Mouse (Mus musculus) liver, adult 2 months (tissue): ENCODE results near the gene 1500009C09Rik. TPM values are rescaled to one million over a fixed set of nuclear protein-coding genes. Genes with fewer than 3 reads are reported as not detected.

Source experiments
- DNase-seq: peaks from one replicate; pipeline ENCODE4 v3.0.0-alpha.2; 2011; ENCODE audit warnings: low read depth, low spot score; ENCODE audit errors: extremely low read depth
- H3K27ac ChIP-seq: fragments of 200-500 bp; replicated peaks from 2 replicates; pipeline ENCODE4 v1.5.1; 2012; ENCODE audit warnings: low read depth, mild to moderate bottlenecking, control low read depth, inconsistent platforms, low read length; ENCODE audit not compliant: insufficient read depth
- H3K27me3 ChIP-seq: fragments of 200-500 bp; 2 replicates; pipeline ENCODE4 v1.6.1; 2012; ENCODE audit warnings: mild to moderate bottlenecking, moderate library complexity, low read length, inconsistent platforms; ENCODE audit not compliant: control insufficient read depth, insufficient read depth
- H3K36me3 ChIP-seq: fragments of 200-500 bp; 2 replicates; pipeline ENCODE4 v1.6.1; 2012; ENCODE audit warnings: low read length, inconsistent platforms; ENCODE audit not compliant: control insufficient read depth, insufficient read depth
- H3K4me1 ChIP-seq: fragments of 200-500 bp; 2 replicates; pipeline ENCODE4 v1.6.1; 2011; ENCODE audit warnings: low read length; ENCODE audit not compliant: control insufficient read depth, insufficient read depth
- H3K4me3 ChIP-seq: fragments of 200-500 bp; 2 replicates; pipeline ENCODE4 v1.5.1; 2011; ENCODE audit warnings: low read depth, mild to moderate bottlenecking, control low read depth, low read length, moderate library complexity; ENCODE audit not compliant: insufficient read depth
- H3K79me2 ChIP-seq: fragments of 200-500 bp; 2 replicates; pipeline ENCODE4 v1.6.1; 2012; ENCODE audit warnings: inconsistent platforms, mild to moderate bottlenecking, low read length, moderate library complexity; ENCODE audit not compliant: control insufficient read depth, insufficient read depth
- H3K9ac ChIP-seq: fragments of 200-500 bp; 2 replicates; pipeline ENCODE4 v1.6.1; 2012; ENCODE audit warnings: low read depth, mild to moderate bottlenecking, control low read depth, inconsistent platforms, low read length
- CTCF ChIP-seq: fragments of 200-500 bp; IDR thresholded peaks from 2 replicates; pipeline ENCODE4 v1.5.1; 2011; ENCODE audit warnings: low read depth, low read length, control low read depth
- POLR2A ChIP-seq: fragments of 200-500 bp; IDR thresholded peaks from 2 replicates; pipeline ENCODE4 v1.6.1; 2011; ENCODE audit warnings: low read length, control low read depth; ENCODE audit not compliant: insufficient read depth; ENCODE audit errors: extremely low read depth
- WGBS: fragments of 180-500 bp; shearing (Covaris S2); methylation state at CpG from one replicate; pipeline ENCODE4 v1.1.7; 2018; 5-methylcytosine and 5-hydroxymethylcytosine counted together
- polyA plus RNA-seq: library from polyadenylated mRNA; depleted of rRNA; stranded (reverse); fragments of >200 nt; gene quantifications from 2 replicates; pipeline ENCODE4 v1.2.3, GENCODE M21; 2012; rRNA removed
- total RNA-seq: library from RNA; depleted of rRNA; stranded (reverse); fragments of >200 nt; gene quantifications from 2 replicates; pipeline ENCODE4 v1.2.3, GENCODE M21; 2014; rRNA removed

Gene 1500009C09Rik
- total and polyA plus RNA-seq, 2 experiments, result 0.18 TPM; not detected in 1

DNA sequence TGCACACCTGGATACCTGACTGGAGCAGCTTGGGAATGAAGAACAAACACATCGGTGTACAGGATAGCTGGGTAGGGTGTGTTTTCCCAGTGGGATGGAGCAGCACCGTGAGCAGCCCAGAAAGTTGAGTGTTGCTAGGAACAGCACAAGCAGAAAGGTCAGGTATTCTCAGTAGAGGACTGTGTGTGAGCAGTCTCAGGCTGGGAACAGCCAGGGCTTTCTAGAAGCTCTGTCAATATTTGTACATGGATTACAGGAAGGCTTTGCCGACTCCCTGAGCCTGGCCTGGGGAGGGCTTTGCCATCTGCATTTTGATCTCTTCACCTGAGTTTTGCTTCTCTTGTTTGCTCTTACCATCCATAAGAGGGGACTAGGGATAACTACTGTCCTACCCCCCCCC lies 54.9 kb downstream of the 1500009C09Rik start:
- Histone ChIP-seq H3K27me3 (no peaks in the 10 kb centered on the region), H3K9ac (no peak overlapping the region), H3K4me3 (no peak overlapping the region), H3K27ac (no peak overlapping the region), H3K4me1 (no peaks in the 10 kb centered on the region), H3K36me3 (no peaks in the 10 kb centered on the region), H3K79me2 (no peaks in the 10 kb centered on the region)
- WGBS, result 21% methylated on average over 3 of the region's 3 CpGs
- TF ChIP-seq CTCF, result no peak
- no peak for TF ChIP-seq POLR2A
- no peak for DNase-seq

GRCm38 (mm10) chr15:82308416-82308815 lies 56.2 kb downstream of the 1500009C09Rik start:
- no peak for TF ChIP-seq CTCF
- TF ChIP-seq POLR2A, result no peak
- no peaks in the 10 kb centered on the region for H3K4me1 ChIP-seq
- no peak overlapping the region for H3K4me3 ChIP-seq
- DNase-seq, result no peak
- H3K36me3 ChIP-seq, result no peaks in the 10 kb centered on the region
- H3K79me2 ChIP-seq, result no peaks in the 10 kb centered on the region
- no peak overlapping the region for H3K27ac ChIP-seq
- H3K27me3 ChIP-seq, result no peaks in the 10 kb centered on the region
- H3K9ac ChIP-seq, result no peak overlapping the region
- 84% methylated on average over 3 of the region's 3 CpGs for WGBS

Other genes starting within 250 kb of the 1500009C09Rik start
- gene Desi1, start 218.5 kb upstream of the 1500009C09Rik start, total RNA-seq, result 6.6 and 10.1 TPM in 2 replicates
- 28.7 and 31.1 TPM in 2 replicates for gene Desi1, start 218.5 kb upstream of the 1500009C09Rik start, polyA plus RNA-seq
- gene Snu13, start 204.8 kb upstream of the 1500009C09Rik start, total RNA-seq, result 23.3 and 26.2 TPM in 2 replicates
- 23.1 and 25.4 TPM in 2 replicates for gene Snu13, start 204.8 kb upstream of the 1500009C09Rik start, polyA plus RNA-seq
- gene 4930407I10Rik, start 193.2 kb upstream of the 1500009C09Rik start, total RNA-seq, result not detected in 2 replicates
- not detected in 2 replicates for gene 4930407I10Rik, start 193.2 kb upstream of the 1500009C09Rik start, polyA plus RNA-seq
- gene Mei1, start 182.4 kb upstream of the 1500009C09Rik start, total RNA-seq, result not detected in 2 replicates
- gene Mei1, start 182.4 kb upstream of the 1500009C09Rik start, polyA plus RNA-seq, result not detected in 2 replicates
- 1.3 and 1.8 TPM in 2 replicates for gene Ccdc134, start 124.5 kb upstream of the 1500009C09Rik start, total RNA-seq
- 5.2 and 8.2 TPM in 2 replicates for gene Ccdc134, start 124.5 kb upstream of the 1500009C09Rik start, polyA plus RNA-seq
- 16.5 and 25.0 TPM in 2 replicates for gene Srebf2, start 105.2 kb upstream of the 1500009C09Rik start, total RNA-seq
- 66.3 and 71.2 TPM in 2 replicates for gene Srebf2, start 105.2 kb upstream of the 1500009C09Rik start, polyA plus RNA-seq
- gene Shisa8, start 39.6 kb upstream of the 1500009C09Rik start, total RNA-seq, result 0.09 and 0.47 TPM in 2 replicates
- gene Shisa8, start 39.6 kb upstream of the 1500009C09Rik start, polyA plus RNA-seq, result 0.07 and 0.77 TPM in 2 replicates
- 0.28 and 0.54 TPM in 2 replicates for gene Tnfrsf13c, start 28.0 kb upstream of the 1500009C09Rik start, total RNA-seq
- 0.17 and 0.34 TPM in 2 replicates for gene Tnfrsf13c, start 28.0 kb upstream of the 1500009C09Rik start, polyA plus RNA-seq
- gene Cenpm, start 7.6 kb upstream of the 1500009C09Rik start, total RNA-seq, result 3.0 and 3.7 TPM in 2 replicates
- gene Cenpm, start 7.6 kb upstream of the 1500009C09Rik start, polyA plus RNA-seq, result 11.5 and 17.4 TPM in 2 replicates
- gene Sept3, start 22.5 kb downstream of the 1500009C09Rik start, total RNA-seq, result 0.09 and 0.13 TPM in 2 replicates
- 0.04 and 0.16 TPM in 2 replicates for gene Sept3, start 22.5 kb downstream of the 1500009C09Rik start, polyA plus RNA-seq
- not detected in 2 replicates for gene Wbp2nl, start 46.6 kb downstream of the 1500009C09Rik start, total RNA-seq
- not detected in 2 replicates for gene Wbp2nl, start 46.6 kb downstream of the 1500009C09Rik start, polyA plus RNA-seq
- 29.6 and 30.1 TPM in 2 replicates for gene Naga, start 86.5 kb downstream of the 1500009C09Rik start, total RNA-seq
- 61.9 and 67.0 TPM in 2 replicates for gene Naga, start 86.5 kb downstream of the 1500009C09Rik start, polyA plus RNA-seq
- 0.09 and 0.54 TPM in 2 replicates for gene Pheta2, start 86.5 kb downstream of the 1500009C09Rik start, total RNA-seq
- 0.10 and 0.19 TPM in 2 replicates for gene Pheta2, start 86.5 kb downstream of the 1500009C09Rik start, polyA plus RNA-seq
- gene Smdt1, start 86.6 kb downstream of the 1500009C09Rik start, total RNA-seq, result 137 and 141 TPM in 2 replicates
- 165 and 186 TPM in 2 replicates for gene Smdt1, start 86.6 kb downstream of the 1500009C09Rik start, polyA plus RNA-seq
- gene Ndufa6, start 101.9 kb downstream of the 1500009C09Rik start, total RNA-seq, result 931 and 1,175 TPM in 2 replicates
- gene Ndufa6, start 101.9 kb downstream of the 1500009C09Rik start, polyA plus RNA-seq, result 441 and 456 TPM in 2 replicates
- 83.3 and 105 TPM in 2 replicates for gene Cyp2d22, start 127.9 kb downstream of the 1500009C09Rik start, total RNA-seq
- 316 and 337 TPM in 2 replicates for gene Cyp2d22, start 127.9 kb downstream of the 1500009C09Rik start, polyA plus RNA-seq
- 0.46 and 0.54 TPM in 2 replicates for gene Cyp2d11, start 141.6 kb downstream of the 1500009C09Rik start, total RNA-seq
- 0.32 and 0.91 TPM in 2 replicates for gene Cyp2d11, start 141.6 kb downstream of the 1500009C09Rik start, polyA plus RNA-seq
- 729 and 912 TPM in 2 replicates for gene Cyp2d10, start 154.8 kb downstream of the 1500009C09Rik start, total RNA-seq
- 1,682 and 1,823 TPM in 2 replicates for gene Cyp2d10, start 154.8 kb downstream of the 1500009C09Rik start, polyA plus RNA-seq
- 46.2 and 99.8 TPM in 2 replicates for gene Cyp2d9, start 181.0 kb downstream of the 1500009C09Rik start, total RNA-seq
- gene Cyp2d9, start 181.0 kb downstream of the 1500009C09Rik start, polyA plus RNA-seq, result 103 and 162 TPM in 2 replicates